Mouse (Mus musculus): ENCODE data around the gene Asah2.
"Not testable (repeated sequence)": the region's sequence is repeated elsewhere in the genome, so short reads cannot be mapped to it uniquely, and the experiment has no call there.

Asah2 gene

DNA sequence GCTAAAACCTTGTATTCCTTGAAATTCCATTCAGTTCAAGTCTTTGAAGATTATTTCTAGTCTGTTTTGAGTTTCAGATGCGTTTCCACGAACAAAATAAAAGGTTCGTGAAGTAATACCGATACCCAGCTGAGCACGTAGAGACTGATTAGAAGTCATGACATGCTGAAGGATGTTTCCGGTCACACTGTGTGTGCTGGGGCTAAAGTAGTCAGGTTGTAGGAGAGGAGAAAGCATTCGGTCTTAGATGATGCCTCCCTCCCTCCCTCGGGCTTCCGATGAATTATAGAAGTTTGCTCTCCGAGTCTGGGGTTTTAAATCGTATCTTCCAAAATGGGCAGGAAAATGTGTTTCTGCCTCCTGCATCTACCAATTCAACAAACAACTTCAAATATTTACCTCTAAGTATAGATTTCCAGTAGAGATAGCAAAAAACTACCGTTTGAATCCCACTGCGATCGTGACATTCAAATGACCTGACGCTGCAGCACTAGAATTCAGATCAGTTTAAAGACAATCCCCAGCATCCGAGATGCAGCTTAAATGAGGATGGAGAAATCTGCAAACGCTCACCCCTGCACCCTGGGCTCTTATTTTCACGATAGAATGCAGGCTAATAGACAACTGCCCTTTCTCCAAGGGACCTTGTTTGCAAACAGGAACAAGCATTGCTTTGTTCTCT, 5.6 kb downstream of the Asah2 start:
- DNase-seq (ENCODE audit: low read depth, low spot score) = no peak

DNA sequence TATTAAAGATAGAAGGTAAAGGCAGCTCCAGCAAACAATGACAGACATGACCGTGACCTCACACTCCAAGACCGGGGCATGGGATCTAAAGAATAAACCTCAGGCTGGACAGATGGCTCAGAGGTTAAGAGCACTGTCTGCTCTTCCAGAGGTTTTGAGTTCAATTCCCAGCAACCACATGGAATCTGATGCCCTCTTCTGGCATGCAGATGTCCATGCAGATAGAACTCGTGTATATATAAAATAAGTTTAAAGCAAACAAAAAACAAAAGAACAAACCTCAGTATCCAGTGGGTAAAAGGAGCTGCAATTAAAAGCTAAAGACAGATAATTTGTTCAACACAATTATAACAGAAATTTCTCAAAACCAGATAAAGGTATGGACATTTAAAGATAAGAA, 9.4 kb downstream of the Asah2 start:
- no peak for DNase-seq (ENCODE audit: low read depth, low spot score)

DNA sequence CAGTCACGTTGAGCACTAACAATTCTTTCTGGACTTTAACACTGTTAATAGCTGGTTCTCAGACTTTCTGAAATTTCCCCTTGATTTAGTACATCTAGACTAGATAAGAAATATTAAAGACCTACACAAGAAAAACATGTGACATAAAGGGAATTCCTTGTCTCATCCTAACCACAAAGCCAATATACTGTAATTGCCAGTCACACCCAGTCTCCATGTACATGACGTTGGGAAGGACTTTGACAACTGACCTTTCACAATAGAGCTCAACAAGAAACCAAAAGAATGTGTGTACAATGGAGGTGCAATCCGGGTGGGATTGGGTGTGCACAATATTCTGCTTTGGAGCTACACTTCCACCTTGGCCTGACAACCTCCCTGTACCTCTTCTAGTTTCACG, 15.7 kb downstream of the Asah2 start:
- DNase-seq (ENCODE audit: low read depth, low spot score) = no peak

DNA sequence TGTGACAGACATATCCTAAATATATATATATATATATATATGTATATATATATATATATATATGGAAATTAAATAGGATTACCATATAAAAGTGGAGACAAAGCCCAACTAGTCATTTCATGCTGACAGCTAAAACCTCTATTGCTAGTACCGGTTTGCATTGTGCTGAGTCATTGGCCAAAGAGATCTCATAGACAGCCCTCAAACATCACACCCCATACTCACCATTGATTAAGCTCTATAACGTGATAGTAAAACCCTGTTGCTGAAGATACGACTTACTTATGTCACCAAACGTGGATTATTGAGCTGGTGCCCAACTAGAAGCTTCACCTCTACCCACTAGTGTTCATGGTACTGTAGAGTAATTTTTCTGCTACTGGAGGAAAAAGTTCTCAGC, 17.2 kb downstream of the Asah2 start:
- DNase-seq (ENCODE audit: low read depth, low spot score) = no peak

DNA sequence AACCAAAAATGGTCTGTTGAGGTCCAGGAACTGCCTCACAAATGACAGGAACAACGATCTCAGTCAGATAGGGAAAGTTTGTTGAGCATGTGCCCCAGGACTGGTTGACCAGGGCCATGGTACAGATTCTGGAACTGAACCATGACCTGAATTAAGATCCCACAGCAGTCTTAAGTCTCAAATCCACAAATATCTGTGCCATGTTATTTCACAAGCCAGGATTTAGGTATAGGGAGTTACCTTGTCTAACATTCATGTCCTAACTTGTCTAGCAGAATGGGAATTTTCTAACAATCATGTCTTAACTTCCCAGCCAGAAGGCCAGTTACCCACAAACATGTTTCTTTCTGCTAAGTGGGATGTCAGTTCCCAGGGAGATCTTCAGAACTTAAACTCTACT, 19.4 kb downstream of the Asah2 start:
- no peak for DNase-seq (ENCODE audit: low read depth, low spot score)

DNA sequence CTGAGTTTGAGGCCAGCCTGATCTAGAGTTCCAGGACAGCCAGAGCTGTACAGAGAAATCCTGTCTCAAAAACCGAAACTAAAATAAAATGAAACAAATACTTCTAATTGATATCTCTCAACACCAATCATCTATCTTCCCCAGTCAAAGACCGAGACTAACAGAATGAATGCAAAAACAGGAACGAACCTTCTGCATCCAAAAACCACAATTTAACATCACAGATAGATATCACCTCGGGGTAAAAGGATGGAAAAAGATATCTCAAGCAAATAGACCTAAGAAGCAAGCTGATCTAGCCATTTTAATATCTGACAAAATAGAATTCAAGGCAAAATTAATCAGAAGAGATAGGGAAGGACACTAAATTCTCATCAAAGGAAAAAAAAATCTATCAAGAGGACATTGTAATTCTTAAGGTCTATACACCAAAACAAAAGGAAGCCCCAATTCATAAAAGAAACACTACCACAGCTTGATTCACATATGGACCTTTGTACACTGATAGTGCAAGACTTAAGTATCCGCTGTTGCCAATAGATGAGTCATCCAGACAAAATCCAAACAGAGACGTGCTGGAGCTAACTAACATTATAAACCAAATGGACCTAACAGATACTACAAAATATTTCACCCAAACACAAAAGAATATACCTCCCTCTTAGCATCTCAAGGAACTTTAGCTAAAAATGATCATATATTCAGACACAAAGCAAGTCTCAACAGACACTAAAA, 20.1 kb downstream of the Asah2 start:
- no peak for DNase-seq (ENCODE audit: low read depth, low spot score)

DNA sequence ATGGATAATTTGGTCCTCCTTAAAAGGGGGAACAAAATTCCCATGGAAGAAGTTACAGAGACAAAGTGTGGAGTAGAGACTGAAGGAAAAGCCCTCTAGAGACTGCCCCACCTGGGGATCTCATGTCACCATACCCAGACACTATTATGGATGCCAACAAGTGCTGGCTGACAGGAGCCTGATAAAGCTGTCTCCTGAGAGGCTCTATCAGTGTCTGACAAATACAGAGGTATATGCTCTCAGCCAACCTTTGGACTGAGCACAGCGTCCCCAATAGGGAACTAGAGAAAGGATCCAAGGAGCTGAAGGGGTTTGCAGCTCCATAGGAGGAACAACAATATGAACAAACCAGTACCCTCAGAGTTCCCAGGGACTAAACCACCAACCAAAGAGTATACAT, 23.2 kb downstream of the Asah2 start:
- not testable (repeated sequence) for DNase-seq (ENCODE audit: low read depth, low spot score)

DNA sequence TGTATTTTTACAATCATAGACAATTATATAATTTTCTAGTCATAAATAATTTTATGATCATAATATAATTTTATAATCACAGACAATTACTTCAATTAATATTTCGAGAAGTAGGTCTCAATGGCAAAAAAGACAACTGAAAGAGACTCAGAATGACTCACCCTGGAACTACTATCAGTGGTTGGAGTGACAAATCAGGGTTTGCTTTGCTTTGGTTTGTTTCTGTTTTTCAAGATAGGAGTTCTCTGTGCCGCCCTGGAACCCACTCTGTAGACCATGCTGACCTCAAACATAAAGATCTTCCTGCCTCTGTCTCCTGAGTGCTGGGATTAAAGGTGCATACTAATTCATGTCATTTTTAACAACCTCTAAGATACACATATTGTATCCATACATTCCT, 37.7 kb downstream of the Asah2 start:
- no peak for DNase-seq (ENCODE audit: low read depth, low spot score)

DNA sequence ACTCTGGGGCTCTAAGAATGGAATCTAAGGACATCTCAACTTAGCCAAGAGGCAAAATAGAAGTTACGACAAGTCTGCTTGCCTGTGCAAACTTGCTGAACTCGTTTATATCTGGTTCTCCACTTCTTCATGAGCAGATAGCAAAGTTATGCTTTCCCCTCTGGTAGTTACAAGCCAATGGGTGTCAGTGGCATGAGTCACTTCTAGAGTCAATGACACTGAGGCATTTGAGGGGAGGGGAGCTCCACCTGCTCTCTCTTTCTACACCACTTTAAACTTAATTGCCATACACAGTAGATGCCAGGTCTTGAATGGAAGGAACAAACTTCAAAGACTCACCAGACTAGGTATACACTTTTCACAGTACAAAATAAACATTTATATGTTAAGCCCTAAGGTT, 38.4 kb downstream of the Asah2 start:
- DNase-seq (ENCODE audit: low read depth, low spot score) = no peak

DNA sequence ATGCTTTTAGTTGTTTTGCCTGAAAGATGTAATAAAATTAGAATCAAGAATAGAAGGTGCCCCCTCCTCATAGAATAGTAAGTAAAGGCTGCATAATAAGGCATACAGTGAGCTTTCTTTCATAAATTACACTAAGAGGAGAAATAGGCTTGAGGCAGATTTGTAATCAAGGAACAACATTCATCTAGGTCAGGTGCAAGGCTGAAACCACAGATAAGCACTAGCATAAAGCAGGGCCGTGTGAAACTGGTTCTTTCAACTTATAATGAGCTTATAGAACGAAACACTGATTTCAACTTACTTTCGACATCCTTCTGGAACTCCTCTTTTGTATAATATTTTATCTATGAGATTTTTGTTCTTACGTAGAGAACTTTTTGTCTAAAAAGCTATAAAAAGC, 40.3 kb downstream of the Asah2 start:
- no peak for DNase-seq (ENCODE audit: low read depth, low spot score)

DNA sequence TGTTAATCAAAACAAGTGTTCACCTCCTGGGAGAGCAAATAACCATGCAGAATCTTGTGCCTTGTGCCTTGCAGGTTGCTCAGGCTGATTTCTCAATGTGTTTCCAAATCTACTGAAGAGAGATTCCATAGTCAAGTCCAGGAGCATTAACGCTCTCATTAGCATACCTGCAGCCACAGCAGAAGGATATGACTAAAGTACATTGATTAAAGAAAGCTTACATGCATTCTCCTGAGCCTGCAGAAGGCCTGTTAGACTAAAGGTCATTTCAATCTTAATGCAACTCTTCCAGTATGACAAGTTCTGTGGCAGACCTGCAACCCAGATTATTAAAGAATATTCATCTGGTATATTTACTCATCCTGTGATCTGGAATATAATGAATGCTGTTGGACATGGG, 46.7 kb downstream of the Asah2 start:
- DNase-seq (ENCODE audit: low read depth, low spot score) = no peak

DNA sequence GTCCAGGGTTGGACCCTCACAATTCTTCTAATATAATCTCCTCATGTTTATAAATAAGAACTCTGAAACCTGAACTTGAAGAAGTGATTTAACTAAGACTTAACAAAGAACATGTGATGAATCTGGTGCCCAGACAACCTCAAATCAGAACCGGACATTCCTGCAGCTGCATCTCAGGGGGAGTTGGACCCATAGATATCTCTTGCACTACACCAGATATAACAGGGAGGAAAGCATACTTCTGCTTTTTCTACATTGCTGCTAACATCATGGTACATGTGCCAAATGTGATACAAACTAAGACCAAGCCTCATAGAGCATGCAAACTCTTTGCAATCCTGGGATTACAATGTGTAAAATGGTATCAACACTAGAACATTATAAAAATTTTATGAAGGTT, 51.8 kb downstream of the Asah2 start:
- no peak for DNase-seq (ENCODE audit: low read depth, low spot score)

DNA sequence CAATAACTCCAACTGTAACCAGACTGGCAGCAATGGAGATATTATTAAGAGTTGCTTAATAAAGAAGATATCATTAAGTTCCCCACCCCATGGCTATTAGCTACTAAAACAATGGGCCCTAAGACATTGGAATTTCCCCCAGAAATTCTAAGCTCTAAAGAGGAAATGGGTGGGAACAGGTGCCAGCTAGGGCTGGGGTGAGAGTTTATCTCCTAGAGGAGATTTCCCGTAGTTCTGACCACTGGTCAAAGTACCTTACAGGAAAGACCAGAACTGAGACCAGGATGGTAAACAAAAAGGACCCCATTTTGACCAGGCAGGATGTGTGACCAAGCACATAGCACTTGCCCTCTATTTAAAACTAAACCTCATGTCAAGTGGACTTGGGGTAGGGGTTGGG, 52.3 kb downstream of the Asah2 start:
- DNase-seq (ENCODE audit: low read depth, low spot score) = no peak

DNA sequence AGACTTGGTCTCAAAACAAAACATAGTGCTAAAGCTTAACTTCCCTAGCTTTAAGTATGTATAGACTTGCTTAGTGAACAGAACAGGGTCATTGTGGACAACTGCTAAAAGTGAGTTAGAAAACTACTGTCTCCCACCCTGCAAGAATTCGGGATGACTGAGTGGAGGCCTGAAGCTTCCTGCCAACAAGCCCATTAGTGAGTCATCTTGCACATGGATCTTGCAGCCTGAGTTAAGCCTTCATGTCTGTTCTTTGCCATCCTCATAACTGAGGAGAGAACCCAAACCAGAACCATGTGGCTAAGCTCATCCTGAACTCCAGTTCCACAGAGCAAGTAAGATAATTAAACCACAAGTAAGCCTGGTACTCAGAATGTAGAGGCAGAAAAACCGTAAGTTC, 56.8 kb downstream of the Asah2 start:
- DNase-seq (ENCODE audit: low read depth, low spot score) = no peak

DNA sequence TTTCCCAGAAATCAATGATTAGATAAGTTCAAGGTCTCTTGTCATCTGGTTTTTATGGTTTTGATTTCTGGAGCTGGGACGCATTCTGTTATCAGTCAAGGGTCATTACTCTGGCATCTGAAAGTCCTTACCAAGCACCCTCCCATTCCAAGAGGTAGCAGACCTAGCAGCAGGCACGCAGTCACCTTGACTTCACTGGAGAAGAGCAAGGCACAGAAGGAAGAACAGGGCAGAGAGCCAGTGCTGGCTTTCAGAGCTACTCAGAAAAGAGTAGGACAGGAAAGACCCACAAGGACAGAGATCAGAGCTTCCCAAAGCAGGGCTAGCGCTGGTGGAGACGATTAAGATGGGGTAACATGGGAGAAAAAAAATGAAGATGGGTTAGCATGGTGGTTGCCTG, 75.1 kb downstream of the Asah2 start:
- no peak for DNase-seq (ENCODE audit: low read depth, low spot score)

DNA sequence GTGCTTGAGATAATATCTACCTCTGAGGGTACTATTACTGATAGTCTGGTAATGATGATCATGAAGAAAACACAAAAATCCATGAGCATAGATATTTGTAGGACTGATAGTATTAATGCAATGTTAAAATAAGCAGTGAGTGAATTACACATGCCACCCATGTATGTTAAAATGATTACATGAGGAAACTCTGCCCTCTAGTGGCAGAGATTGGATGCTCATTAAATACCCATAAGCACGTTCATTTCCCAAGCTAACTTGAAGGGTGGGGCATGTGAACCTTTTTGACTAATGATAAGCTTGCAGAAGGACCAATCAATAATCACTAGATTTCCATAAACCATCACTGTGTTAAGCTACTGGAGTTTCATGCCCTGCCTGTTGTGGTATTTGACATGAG, 77.6 kb downstream of the Asah2 start:
- DNase-seq (ENCODE audit: low read depth, low spot score) = peak; percentile 75

DNA sequence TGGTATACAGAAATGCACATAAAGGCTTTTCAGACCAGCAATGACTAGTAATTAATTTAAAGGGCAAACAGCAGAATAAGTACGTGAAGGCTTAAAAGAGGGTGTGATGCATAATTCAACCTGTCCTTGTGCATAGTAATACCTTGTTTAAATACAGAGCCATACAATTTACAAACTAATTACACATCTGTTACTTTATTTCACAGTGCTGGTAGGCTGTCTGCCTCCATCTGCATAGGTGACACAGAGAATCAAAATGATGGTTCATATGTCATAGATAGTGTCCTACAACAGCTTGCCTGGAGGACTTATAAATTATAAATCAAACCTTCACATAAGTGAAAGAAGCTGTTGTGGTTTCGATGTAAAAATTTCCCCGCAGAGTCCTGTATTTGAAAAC, 82.6 kb downstream of the Asah2 start:
- DNase-seq (ENCODE audit: low read depth, low spot score) = no peak

DNA sequence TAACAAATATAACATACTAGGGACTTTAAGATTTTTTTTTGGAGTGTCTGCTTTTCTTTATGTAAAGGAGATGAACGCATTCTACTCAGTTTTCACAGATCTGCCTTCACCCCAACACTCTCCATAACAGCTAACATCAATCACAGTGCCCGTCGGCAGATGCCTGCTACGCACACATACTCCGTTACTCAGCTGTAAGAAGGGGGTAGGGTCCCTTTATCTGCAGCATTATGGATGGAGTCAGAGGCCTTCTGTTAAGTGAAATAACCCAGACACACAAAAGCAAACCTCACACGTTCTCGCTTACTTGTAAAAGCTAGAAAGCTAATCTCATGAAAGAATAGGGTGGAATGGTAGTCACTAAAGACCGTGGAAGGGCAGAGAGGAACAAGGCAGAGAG, 88.3 kb downstream of the Asah2 start:
- peak; percentile 23 for DNase-seq (ENCODE audit: low read depth, low spot score)

DNA sequence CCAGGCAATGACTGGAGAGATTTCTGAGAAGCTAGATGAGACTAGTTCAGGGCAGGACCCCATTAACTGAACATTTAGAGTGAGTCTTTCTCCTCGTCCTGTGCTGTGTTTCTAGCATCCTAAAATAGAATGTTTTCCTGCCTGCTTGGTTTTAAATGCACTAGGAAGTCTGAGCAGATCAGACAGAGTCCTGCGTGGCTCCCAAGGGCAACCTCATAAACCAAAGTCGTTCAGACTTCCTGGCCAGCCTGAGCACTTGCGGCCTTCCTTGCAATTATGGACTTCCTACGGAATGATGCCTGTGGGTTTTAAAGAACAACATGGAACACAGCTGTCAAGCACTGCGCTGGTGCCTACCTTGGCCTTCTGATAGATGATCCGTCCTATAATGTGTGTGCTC, 89.4 kb downstream of the Asah2 start:
- peak; percentile 16 for DNase-seq (ENCODE audit: low read depth, low spot score)

DNA sequence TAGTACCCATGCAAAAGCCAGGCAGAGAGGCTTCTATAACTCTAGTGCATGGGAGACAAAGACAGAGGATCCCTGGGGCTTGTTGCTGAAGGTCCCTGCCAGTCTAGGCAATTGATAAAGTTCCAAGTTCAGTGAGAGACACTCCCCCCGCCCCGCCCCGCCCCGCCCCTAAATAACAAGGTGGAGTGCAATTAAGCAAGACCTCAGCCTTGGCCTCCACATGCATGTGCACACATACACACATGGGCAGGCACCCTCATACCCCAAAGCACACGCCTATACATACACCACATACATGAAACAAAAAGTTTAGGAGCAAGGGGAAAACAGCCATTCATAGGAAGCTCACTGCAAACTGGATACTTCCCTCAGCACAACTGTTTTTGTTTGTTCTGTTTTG, 90.0 kb downstream of the Asah2 start:
- no peak for DNase-seq (ENCODE audit: low read depth, low spot score)

DNA sequence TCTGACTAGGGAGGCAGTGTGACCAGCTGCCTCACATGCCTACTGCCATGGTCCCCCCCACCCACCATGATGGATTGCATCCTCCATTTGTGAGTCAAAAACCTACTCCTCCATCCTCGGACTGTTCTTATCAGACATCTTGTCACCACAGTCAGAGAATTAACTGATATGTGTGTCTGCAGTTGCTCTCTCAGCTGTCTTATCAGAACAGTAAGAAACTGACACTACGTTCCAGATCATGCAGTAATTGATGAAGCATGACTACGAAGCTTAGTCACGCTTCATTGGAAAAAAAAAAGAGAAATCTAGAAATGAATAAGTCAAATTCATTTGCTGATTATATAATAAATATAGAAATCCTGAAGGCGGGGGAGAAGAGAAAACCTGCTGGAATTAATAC, 105.4 kb downstream of the Asah2 start:
- no peak for DNase-seq (ENCODE audit: low read depth, low spot score)

DNA sequence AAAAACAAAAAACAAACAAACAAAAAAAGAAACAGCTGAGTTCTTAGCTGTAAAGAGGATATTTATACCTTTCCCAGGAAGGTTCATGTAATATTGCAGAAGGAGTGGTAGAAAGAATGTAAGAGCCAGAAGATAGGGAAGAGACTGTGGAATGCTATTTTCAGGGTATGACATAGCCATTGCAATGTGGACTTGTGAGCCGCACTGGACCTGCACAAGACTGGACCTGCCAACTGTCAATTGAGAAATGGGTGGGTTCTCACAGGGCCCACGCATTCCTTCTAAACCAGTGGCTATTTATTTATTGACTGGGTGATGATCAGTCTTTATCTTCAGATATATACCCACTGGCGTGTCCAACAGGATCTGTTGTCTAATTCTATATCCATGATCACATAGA, 111.1 kb downstream of the Asah2 start:
- no peak for DNase-seq (ENCODE audit: low read depth, low spot score)

DNA sequence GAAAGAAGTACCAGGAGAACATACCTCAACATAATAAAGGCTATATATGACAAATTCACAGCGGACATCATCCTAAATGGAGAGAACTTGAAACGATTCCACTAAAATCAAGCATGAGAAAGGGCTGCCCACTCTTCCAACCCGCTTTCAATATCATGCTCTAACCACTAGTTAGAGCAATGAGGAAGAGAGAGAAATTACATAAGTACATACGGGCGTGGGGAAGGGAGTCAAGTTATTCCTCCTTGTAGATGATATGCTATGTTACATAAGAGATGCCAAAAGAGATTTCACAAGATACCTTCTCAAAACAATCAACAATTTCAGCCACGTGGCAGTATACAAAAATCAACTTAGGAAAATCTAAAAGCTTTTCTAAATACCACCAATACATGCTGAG, 117.0 kb downstream of the Asah2 start:
- no peak for DNase-seq (ENCODE audit: low read depth, low spot score)

DNA sequence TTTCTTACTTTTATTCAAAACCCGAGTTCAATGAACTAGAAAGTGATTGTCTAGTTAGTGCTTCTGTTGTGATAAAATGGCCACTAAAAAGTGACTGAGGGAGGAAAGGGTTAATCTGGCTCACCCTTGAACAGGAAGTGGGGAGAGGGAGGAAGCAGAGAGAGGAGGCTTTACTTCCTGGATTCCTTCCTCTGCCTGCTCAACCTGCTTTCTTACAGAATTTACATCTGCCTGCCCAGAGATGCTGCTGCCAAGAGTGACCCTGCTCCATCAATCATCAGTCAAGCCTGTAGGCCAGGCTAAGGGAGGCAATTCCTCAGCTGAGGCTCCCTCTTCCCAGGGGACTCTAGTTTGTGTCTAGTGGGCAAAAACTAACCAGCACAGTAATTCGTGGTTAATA, 132.1 kb downstream of the Asah2 start:
- DNase-seq (ENCODE audit: low read depth, low spot score) = peak; percentile 45
